Mouse (Mus musculus) intestine, postnatal 0 days (tissue): Measurements from ENCODE around the gene Ptprb. TPM values are rescaled to one million over a fixed set of nuclear protein-coding genes. Genes with fewer than 3 reads are reported as not detected.

ENCODE experiments used
- ATAC-seq: fragments of 200-750 bp; cut with Nextera tagmentation; 2 replicates; pipeline ENCODE4 v1.8.0; 2017; ENCODE audit warnings: mild to moderate bottlenecking, moderate TSS enrichment, moderate library complexity
- H3K27ac ChIP-seq: fragments of 300-500 bp; sonication (generic); 2 replicates; pipeline ENCODE4 v1.5.1; 2014; ENCODE audit warnings: mild to moderate bottlenecking, low read depth, low read length, moderate library complexity
- H3K27me3 ChIP-seq: fragments of 300-500 bp; sonication (generic); replicated peaks from 2 replicates; pipeline ENCODE4 v1.6.1; 2014; ENCODE audit warnings: low read length, mixed read lengths; ENCODE audit not compliant: control insufficient read depth, insufficient read depth
- H3K36me3 ChIP-seq: fragments of 300-500 bp; sonication (generic); 2 replicates; pipeline ENCODE4 v1.6.1; 2014; ENCODE audit warnings: mild to moderate bottlenecking, moderate library complexity; ENCODE audit not compliant: control insufficient read depth, insufficient read depth
- H3K4me1 ChIP-seq: fragments of 300-500 bp; sonication (generic); replicated peaks from 2 replicates; pipeline ENCODE4 v1.6.1; 2014; ENCODE audit warnings: antibody characterized with exemption, low read length, mixed read lengths; ENCODE audit not compliant: control insufficient read depth, insufficient read depth
- H3K4me2 ChIP-seq: fragments of 300-500 bp; sonication (generic); replicated peaks from 2 replicates; pipeline ENCODE4 v1.6.1; 2014; ENCODE audit warnings: low read depth, mild to moderate bottlenecking, moderate library complexity
- H3K4me3 ChIP-seq: fragments of 300-500 bp; sonication (generic); 2 replicates; pipeline ENCODE4 v1.5.1; 2014; ENCODE audit warnings: low read depth, low read length
- H3K9ac ChIP-seq: fragments of 300-500 bp; sonication (generic); 2 replicates; pipeline ENCODE4 v1.6.1; 2014; ENCODE audit warnings: mild to moderate bottlenecking, low read depth, low read length
- H3K9me3 ChIP-seq: fragments of 300-500 bp; sonication (generic); 2 replicates; pipeline ENCODE4 v1.6.1; 2016; ENCODE audit warnings: mixed run types; ENCODE audit not compliant: control insufficient read depth
- CTCF ChIP-seq: sonication (generic); IDR thresholded peaks from 2 replicates; pipeline ENCODE4 v1.5.1; 2016; ENCODE audit warnings: low read depth, mild to moderate bottlenecking, control low read depth, antibody characterized with exemption, moderate library complexity
- WGBS: fragments of 180-500 bp; shearing (Covaris S2); extraction: QIAGEN DNeasy Blood & Tissue Kit; methylation state at CpG from one replicate; pipeline ENCODE4 v1.1.7; 2014; 5-methylcytosine and 5-hydroxymethylcytosine counted together
- polyA plus RNA-seq: library from polyadenylated mRNA; unstranded; fragments of >200 nt; fragmentation: Nextera tagmentation; extraction: Ambion mirVana; gene quantifications from 2 replicates; pipeline ENCODE4 v1.2.1, GENCODE M21; 2015

Gene Ptprb
- polyA plus RNA-seq, 1 experiment from 2014 or later: 3.2 TPM

- H3K9ac ChIP-seq: no peak overlapping the region
- H3K27me3 ChIP-seq: no peaks in the 10 kb centered on the region
- ATAC-seq: no peak
- no peak for TF ChIP-seq CTCF
- H3K4me2 ChIP-seq: no peak overlapping the region
- H3K4me1 ChIP-seq: no peaks in the 10 kb centered on the region
- no peaks in the 10 kb centered on the region for H3K9me3 ChIP-seq
- H3K27ac ChIP-seq: no peak overlapping the region
- no peaks in the 10 kb centered on the region for H3K36me3 ChIP-seq
- no peak overlapping the region for H3K4me3 ChIP-seq
- WGBS: 93% methylated on average over 6 of the region's 6 CpGs
These were observed 98.8 kb downstream of the Ptprb start for GRCm38 (mm10) chr10:116374111-116374510.

- H3K27me3 ChIP-seq: no peaks in the 10 kb centered on the region
- H3K27ac ChIP-seq: no peak overlapping the region
- no peak for ATAC-seq
- no peak overlapping the region for H3K4me2 ChIP-seq
- H3K9me3 ChIP-seq: no peaks in the 10 kb centered on the region
- 65% methylated on average over 4 of the region's 4 CpGs for WGBS
- no peaks in the 10 kb centered on the region for H3K36me3 ChIP-seq
- no peak overlapping the region for H3K9ac ChIP-seq
- no peaks in the 10 kb centered on the region for H3K4me1 ChIP-seq
- H3K4me3 ChIP-seq: no peak overlapping the region
- TF ChIP-seq CTCF: no peak
These were observed 101.5 kb downstream of the Ptprb start for GRCm38 (mm10) chr10:116376853-116377252.

GRCm38 (mm10) chr10:116382826-116383685 is 107.7 kb downstream of the Ptprb start:
- Histone ChIP-seq H3K9me3 (no peaks in the 10 kb centered on the region), H3K4me3 (no peak overlapping the region), H3K9ac (no peak overlapping the region), H3K4me2 (no peak overlapping the region), H3K4me1 (no peaks in the 10 kb centered on the region), H3K27ac (no peak overlapping the region), H3K36me3 (no peaks in the 10 kb centered on the region), H3K27me3 (no peaks in the 10 kb centered on the region)
- no peak for TF ChIP-seq CTCF
- WGBS: 72% methylated on average over 13 of the region's 13 CpGs
- no peak for ATAC-seq

GRCm38 (mm10) chr10:116384401-116384800 is 109.1 kb downstream of the Ptprb start:
- ATAC-seq: no peak
- Histone ChIP-seq H3K9ac (no peak overlapping the region), H3K4me2 (no peak overlapping the region)

GRCm38 (mm10) chr10:116386391-116386885 is 111.1 kb downstream of the Ptprb start:
- Histone ChIP-seq H3K9me3 (no peaks in the 10 kb centered on the region), H3K4me2 (no peak overlapping the region), H3K27ac (no peak overlapping the region), H3K36me3 (no peaks in the 10 kb centered on the region), H3K4me3 (no peak overlapping the region), H3K27me3 (no peaks in the 10 kb centered on the region), H3K9ac (no peak overlapping the region), H3K4me1 (no peaks in the 10 kb centered on the region)
- ATAC-seq: no peak
- TF ChIP-seq CTCF: no peak
- 33% methylated on average over 7 of the region's 7 CpGs for WGBS

More at GRCm38 (mm10) chr10:116384401-116384800, 109.1 kb downstream of the Ptprb start:
- Histone ChIP-seq H3K4me1 (no peaks in the 10 kb centered on the region), H3K27me3 (no peaks in the 10 kb centered on the region), H3K4me3 (no peak overlapping the region), H3K36me3 (no peaks in the 10 kb centered on the region), H3K9me3 (no peaks in the 10 kb centered on the region), H3K27ac (no peak overlapping the region)
- 82% methylated on average over 4 of the region's 4 CpGs for WGBS
- no peak for TF ChIP-seq CTCF

- no peak for TF ChIP-seq CTCF
- Histone ChIP-seq H3K4me2 (no peak overlapping the region), H3K36me3 (no peaks in the 10 kb centered on the region), H3K9me3 (no peaks in the 10 kb centered on the region), H3K4me3 (no peak overlapping the region), H3K4me1 (no peaks in the 10 kb centered on the region), H3K9ac (no peak overlapping the region), H3K27ac (no peak overlapping the region), H3K27me3 (no peaks in the 10 kb centered on the region)
- 72% methylated on average over 6 of the region's 6 CpGs for WGBS
- no peak for ATAC-seq
These were observed 113.5 kb downstream of the Ptprb start for GRCm38 (mm10) chr10:116388840-116389239.
